Mouse (Mus musculus) E14TG2a.4 (cell line): Measurements from ENCODE around the gene Rab14.

Source experiments
- CTCF ChIP-seq: conservative IDR thresholded peaks from 2 replicates; pipeline ENCODE4 v1.5.1; 2014; ENCODE audit warnings: low read length
- NANOG ChIP-seq: IDR thresholded peaks from 2 replicates; pipeline ENCODE4 v1.6.1; 2014; ENCODE audit warnings: borderline replicate concordance, low read length, mixed read lengths
- POU5F1 ChIP-seq: IDR thresholded peaks from 2 replicates; pipeline ENCODE4 v1.6.1; 2014; ENCODE audit warnings: low read length, borderline replicate concordance

- TF ChIP-seq CTCF (no peak), NANOG (no peak), POU5F1 (no peak)
Observed at GRCm38 (mm10) chr2:35224285-35224684, 23.4 kb upstream of the Rab14 start.
